Mouse (Mus musculus) heart, embryonic 15.5 days (tissue): ENCODE measurements around the gene Rbm15b. TPM values are rescaled to one million over a fixed set of nuclear protein-coding genes. Genes with fewer than 3 reads are reported as not detected.

Experiments used
- polyA plus RNA-seq: library from polyadenylated mRNA; unstranded; fragments of >200 nt; fragmentation: Nextera tagmentation; extraction: Ambion mirVana; gene quantifications from 2 replicates; pipeline ENCODE4 v1.2.1, GENCODE M21; 2015

Gene Rbm15b
- polyA plus RNA-seq, 1 experiment from 2014 or later, result 3.7 TPM

Other genes starting within 250 kb of the Rbm15b start
- not detected in 2 replicates for gene Grm2, start 231.3 kb downstream of the Rbm15b start, polyA plus RNA-seq
- 40.1 and 48.8 TPM in 2 replicates for gene Tex264, start 201.5 kb downstream of the Rbm15b start, polyA plus RNA-seq
- gene Rad54l2, start 98.2 kb downstream of the Rbm15b start, polyA plus RNA-seq, result 3.4 and 4.9 TPM in 2 replicates
- 14.1 and 18.1 TPM in 2 replicates for gene Dcaf1, start 65.6 kb downstream of the Rbm15b start, polyA plus RNA-seq
- 188 and 199 TPM in 2 replicates for gene Manf, start 4.6 kb upstream of the Rbm15b start, polyA plus RNA-seq